Mouse (Mus musculus) CH12.LX (cell line): ENCODE data around the gene Pde8b.

Experiments
- CTCF ChIP-seq, 2 experiments: IDR thresholded peaks in 1 of 2; conservative IDR thresholded peaks in 1 of 2; 2 replicates each; pipeline ENCODE4 v1.5.1; 2011 to 2012; ENCODE audit warnings: low read depth in 2 of 2, low read length in 2 of 2, improper control_type of control experiment in 1 of 2, inconsistent platforms in 1 of 2, mild to moderate bottlenecking in 1 of 2, moderate library complexity in 1 of 2
- ELF1 ChIP-seq: IDR thresholded peaks from 2 replicates; pipeline ENCODE4 v1.6.1; 2014; ENCODE audit warnings: low read depth, mild to moderate bottlenecking, inconsistent platforms, low read length, improper control_type of control experiment
- EP300 ChIP-seq: IDR thresholded peaks from 2 replicates; pipeline ENCODE4 v1.6.1; 2011; ENCODE audit warnings: low read length, improper control_type of control experiment
- HCFC1 ChIP-seq: IDR thresholded peaks from 2 replicates; pipeline ENCODE4 v1.6.1; 2012; ENCODE audit warnings: low read depth, mild to moderate bottlenecking, inconsistent platforms, low read length, improper control_type of control experiment
- MAX ChIP-seq: IDR thresholded peaks from 2 replicates; pipeline ENCODE4 v1.6.1; 2011; ENCODE audit warnings: low read length, improper control_type of control experiment
- POLR2A ChIP-seq: IDR thresholded peaks from 2 replicates; pipeline ENCODE4 v1.6.1; 2011; ENCODE audit warnings: low read depth, mild to moderate bottlenecking, improper control_type of control experiment, low read length
- TBP ChIP-seq: conservative IDR thresholded peaks from 2 replicates; pipeline ENCODE4 v1.6.1; 2011; ENCODE audit warnings: low read depth, low read length, improper control_type of control experiment
- USF1 ChIP-seq: IDR thresholded peaks from 2 replicates; pipeline ENCODE4 v1.6.1; 2014; ENCODE audit warnings: low read depth, mild to moderate bottlenecking, inconsistent platforms, low read length, improper control_type of control experiment
- USF2 ChIP-seq: conservative IDR thresholded peaks from 2 replicates; pipeline ENCODE4 v1.6.1; 2011; ENCODE audit warnings: low read depth, low read length, improper control_type of control experiment
- ZNF384 ChIP-seq: IDR thresholded peaks from 2 replicates; pipeline ENCODE4 v1.6.1; 2012; ENCODE audit warnings: low read depth, low read length, improper control_type of control experiment, inconsistent platforms

- TF ChIP-seq USF1 (no peak), CTCF (conservative IDR thresholded peaks at IDR 0.05 in 1 of 2, IDR thresholded peaks at IDR 0.05 in 1 of 2; ENCODE audit: low read depth in 2 of 2, low read length in 2 of 2) (no peak), ELF1 (no peak), HCFC1 (no peak), EP300 (no peak), USF2 (no peak), MAX (no peak), ZNF384 (no peak), POLR2A (no peak), TBP (no peak)
Observed at GRCm38 (mm10) chr13:95260886-95261789, 11.0 kb upstream of the Pde8b start.
